Mouse (Mus musculus): ENCODE results near the gene Fa2h.

DNA sequence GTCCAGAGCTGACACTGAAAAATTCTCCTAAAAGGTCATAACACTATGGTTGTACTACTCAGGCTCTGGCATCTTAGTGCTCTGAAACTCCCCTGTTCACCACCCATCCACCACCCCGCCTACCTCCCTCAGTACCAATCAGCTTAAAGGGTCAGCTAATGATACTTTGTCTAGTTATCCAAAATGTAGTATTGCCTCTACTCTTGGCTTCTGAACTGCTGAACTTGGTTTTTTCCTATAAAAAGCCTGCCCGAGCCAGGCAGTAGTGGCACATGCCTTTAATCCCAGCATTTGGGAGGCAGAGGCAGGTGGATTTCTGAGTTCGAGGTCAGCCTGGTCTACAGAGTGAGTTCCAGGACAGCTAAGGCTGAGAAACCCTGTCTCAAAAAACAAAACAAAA lies 89.3 kb downstream of the Fa2h start:
- TF ChIP-seq POLR2A (IDR thresholded peaks at IDR 0.05; ENCODE audit: extremely low read depth, insufficient read depth, low read length) (no peak), CTCF (IDR thresholded peaks at IDR 0.05; ENCODE audit: low read depth, low read length) (no peak)

Data from liver, adult 2 months (tissue).